Mouse (Mus musculus) T-cell, adult 2 months (primary cell): Measurements from ENCODE around the gene Ncor2.
A peak's percentile ranks its signal among the peaks of the same experiment; 100 is the strongest.

Experiments
- DNase-seq: peaks from one replicate; pipeline ENCODE4 v3.0.0; 2022; ENCODE audit warnings: low spot score

Ncor2 gene

GRCm38 (mm10) chr5:125063015-125063414 is 116.0 kb downstream of the Ncor2 start:
- no peak for DNase-seq

- DNase-seq = peak; percentile 43
Measured at GRCm38 (mm10) chr5:125058267-125058668, 120.8 kb downstream of the Ncor2 start.

- DNase-seq = no peak
Measured at GRCm38 (mm10) chr5:125057555-125058266, 121.3 kb downstream of the Ncor2 start.

GRCm38 (mm10) chr5:125056696-125057554 is 122.1 kb downstream of the Ncor2 start:
- no peak for DNase-seq

GRCm38 (mm10) chr5:125056331-125056695 is 122.7 kb downstream of the Ncor2 start:
- DNase-seq = no peak

- DNase-seq = peak; percentile 13
Measured at GRCm38 (mm10) chr5:125055901-125056300, 123.1 kb downstream of the Ncor2 start.

GRCm38 (mm10) chr5:125053661-125054060 is 125.4 kb downstream of the Ncor2 start:
- no peak for DNase-seq

- no peak for DNase-seq
Measured at GRCm38 (mm10) chr5:125052603-125053488, 126.2 kb downstream of the Ncor2 start.

GRCm38 (mm10) chr5:125052237-125052602 is 126.8 kb downstream of the Ncor2 start:
- no peak for DNase-seq

GRCm38 (mm10) chr5:125049481-125049880 is 129.5 kb downstream of the Ncor2 start:
- no peak for DNase-seq

GRCm38 (mm10) chr5:125046436-125046835 is 132.6 kb downstream of the Ncor2 start:
- no peak for DNase-seq

GRCm38 (mm10) chr5:125045202-125045601 is 133.8 kb downstream of the Ncor2 start:
- DNase-seq = no peak

GRCm38 (mm10) chr5:125043448-125043847 is 135.6 kb downstream of the Ncor2 start:
- DNase-seq = no peak

- no peak for DNase-seq
Measured at GRCm38 (mm10) chr5:125041578-125041977, 137.4 kb downstream of the Ncor2 start.

GRCm38 (mm10) chr5:125040128-125040584 is 138.9 kb downstream of the Ncor2 start:
- no peak for DNase-seq

- DNase-seq = no peak
Measured at GRCm38 (mm10) chr5:125039377-125040027, 139.5 kb downstream of the Ncor2 start.

- no peak for DNase-seq
Measured at GRCm38 (mm10) chr5:125036483-125036882, 142.5 kb downstream of the Ncor2 start.

- DNase-seq = no peak
Measured at GRCm38 (mm10) chr5:125028911-125029310, 150.1 kb downstream of the Ncor2 start.

GRCm38 (mm10) chr5:125028371-125028770 is 150.6 kb downstream of the Ncor2 start:
- no peak for DNase-seq

GRCm38 (mm10) chr5:125024002-125024401 is 155.0 kb downstream of the Ncor2 start:
- peak; percentile 14 for DNase-seq

GRCm38 (mm10) chr5:125021298-125021697 is 157.7 kb downstream of the Ncor2 start:
- DNase-seq = no peak

- no peak for DNase-seq
Measured at GRCm38 (mm10) chr5:125019099-125019498, 159.9 kb downstream of the Ncor2 start.
